Mouse (Mus musculus) lung, adult 18-20 months (tissue): ENCODE measurements around the gene Pcif1.

ENCODE experiments used
- DNase-seq, 2 experiments: peaks; one replicate each; pipeline ENCODE4 v3.0.0; 2022; ENCODE audit warnings: mixed read lengths in 2 of 2

The Pcif1 gene

DNA sequence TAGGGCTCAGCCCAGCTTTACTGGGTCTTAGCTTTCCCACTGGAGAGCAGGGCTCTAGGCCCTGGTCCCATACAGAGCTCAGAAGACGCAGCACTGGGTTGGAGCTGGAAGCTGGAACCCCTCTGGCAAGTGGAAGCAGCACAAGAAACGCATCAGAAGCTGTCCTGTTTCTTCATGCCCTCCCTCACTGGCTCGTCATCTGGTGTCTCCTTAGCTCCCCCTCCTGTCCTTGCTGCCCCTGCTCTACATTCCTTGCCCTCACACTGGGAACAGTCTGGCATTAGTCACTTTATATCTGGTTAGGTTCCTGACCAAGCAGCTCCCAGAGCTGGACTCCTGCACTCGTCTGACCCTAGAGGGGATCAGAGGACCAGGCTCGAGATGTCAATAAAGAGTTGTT is 14.9 kb downstream of the Pcif1 start:
- no peak for DNase-seq

DNA sequence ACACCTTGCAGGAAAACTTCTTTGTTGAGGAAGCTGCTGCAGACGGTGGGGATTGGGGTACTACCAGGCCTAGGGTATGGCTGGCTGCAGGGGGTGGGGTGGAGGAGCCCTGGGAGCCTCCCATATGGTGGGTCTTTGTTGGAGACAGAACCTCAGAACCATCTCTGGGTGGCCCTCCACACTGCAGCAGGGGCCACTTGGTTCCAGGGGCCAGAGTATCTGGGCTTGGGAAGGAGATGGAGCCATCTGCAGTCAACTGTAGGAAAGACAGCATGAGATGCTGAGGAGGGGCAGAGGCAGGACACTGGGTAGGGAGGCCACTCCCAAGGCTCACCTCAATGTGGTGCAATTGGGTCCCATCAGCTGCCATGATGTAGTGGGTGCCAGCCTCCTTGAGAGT is 15.5 kb downstream of the Pcif1 start:
- no peak for DNase-seq

DNA sequence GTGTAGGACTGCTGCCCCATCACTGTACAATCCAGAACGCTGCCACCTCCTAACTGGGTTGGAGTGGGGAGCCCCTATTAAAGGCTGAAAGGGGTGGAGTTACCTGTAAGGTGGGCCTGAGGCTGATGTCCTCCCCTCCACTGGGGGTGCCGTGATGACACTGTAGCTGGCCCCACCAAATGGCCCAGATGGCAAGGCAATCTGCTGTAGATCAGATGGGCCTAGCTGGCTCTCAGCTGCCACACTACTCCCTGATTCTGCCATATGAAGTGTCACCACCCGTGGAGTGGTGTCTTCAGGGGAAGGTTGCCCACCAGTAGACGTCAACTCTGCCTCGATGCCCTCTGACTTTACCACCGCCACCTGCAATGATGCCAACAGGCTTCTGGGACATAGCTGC is 16.8 kb downstream of the Pcif1 start:
- no peak for DNase-seq

DNA sequence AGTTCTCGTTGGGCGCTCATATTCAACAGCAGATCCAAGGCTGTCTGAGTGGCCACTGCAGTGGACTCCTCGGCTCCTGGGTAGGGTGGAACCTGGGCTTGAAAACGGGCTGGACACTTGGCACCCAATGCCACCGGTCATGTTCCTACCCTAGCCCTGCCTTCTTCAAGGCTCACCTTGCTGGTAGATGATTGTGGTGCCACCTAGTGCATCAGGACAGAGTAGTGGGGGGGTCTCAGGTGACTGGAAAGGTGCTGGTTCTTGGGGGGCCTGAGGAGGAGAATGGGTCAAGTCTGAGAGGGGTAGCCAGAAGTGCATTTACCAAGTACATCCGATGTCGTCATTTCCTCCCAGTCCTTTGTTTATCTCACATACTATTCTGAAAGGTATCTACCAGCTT is 18.9 kb downstream of the Pcif1 start:
- DNase-seq, result no peak

- no peak for DNase-seq
Observed at GRCm38 (mm10) chr2:164899034-164899433, 19.9 kb downstream of the Pcif1 start.

GRCm38 (mm10) chr2:164899723-164900459 is 20.8 kb downstream of the Pcif1 start:
- DNase-seq, result no peak

DNA sequence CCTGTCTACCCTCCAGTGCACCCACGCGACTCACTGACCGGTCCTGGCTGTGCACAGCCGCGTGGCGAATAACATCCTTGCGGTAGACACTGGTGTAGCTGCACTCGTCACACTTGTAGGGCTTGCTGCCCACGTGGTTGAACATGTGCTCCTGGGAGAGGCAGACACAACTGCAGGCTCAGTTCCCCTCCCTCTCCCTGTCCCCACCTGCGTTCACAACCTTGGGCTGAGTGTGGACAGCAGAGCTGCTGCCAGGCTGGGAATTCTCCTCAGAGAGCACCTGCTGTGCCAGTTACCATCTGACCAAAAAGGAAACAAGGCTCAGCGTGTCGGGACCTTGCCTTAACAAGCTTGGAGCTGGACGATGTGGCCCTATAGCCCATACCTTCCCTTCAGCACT is 22.3 kb downstream of the Pcif1 start:
- DNase-seq, result no peak

DNA sequence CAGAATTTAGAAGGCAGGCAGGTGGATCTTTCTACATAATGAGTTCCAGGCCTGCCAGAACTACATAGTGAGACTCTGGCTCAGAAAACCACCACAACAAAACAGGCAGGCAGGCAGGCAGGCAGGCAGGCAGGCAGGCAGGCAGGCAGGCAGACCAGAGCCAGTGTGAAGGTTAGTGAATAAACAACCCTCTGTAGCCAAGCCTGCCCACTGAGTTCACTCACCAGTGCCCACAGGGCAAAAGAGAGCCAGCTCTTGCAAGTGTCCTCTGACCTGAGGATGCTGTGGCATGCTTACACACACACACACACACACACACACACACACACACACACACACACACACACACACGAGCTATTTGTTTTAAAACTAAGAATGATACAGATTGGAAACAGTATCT is 24.4 kb downstream of the Pcif1 start:
- DNase-seq, result no peak

DNA sequence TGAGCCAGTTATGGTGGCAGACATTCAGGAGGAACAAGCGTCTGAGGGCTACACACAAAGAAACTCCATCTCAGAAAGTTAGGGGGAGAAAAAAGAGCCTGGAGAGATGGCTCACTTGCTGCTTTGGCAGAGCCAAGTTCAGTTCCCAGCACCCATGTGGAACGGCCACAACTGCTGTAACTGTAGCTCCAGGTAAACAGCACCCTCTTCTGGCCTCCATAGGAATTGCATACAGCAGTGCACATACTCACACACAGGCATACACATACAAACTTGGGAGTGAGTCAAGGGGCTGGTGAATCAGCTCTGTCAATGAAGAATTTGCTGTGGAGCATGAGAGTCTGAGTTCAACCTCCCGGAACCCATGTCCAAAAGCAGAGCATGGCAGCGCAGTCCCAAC is 27.0 kb downstream of the Pcif1 start:
- no peak for DNase-seq

DNA sequence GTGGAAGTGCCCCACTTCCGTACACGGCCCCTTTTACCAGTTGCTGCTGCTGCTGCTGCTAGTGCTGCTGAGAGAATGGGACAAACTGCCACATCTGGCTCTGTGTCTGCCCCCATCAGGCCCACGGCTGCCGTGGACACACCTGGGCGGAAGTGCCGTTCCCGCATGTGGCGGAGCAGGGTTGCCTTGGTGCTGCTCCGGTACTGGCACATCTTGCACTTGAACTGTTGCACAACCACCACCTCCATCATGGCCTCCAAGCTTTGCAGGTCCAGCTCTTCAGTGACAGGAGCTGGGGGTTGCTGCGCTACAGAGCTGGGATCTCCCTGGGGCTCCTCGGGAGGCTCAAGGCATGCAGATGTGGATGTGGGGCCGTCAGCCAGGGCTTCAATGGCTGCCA is 28.4 kb downstream of the Pcif1 start:
- no peak for DNase-seq

DNA sequence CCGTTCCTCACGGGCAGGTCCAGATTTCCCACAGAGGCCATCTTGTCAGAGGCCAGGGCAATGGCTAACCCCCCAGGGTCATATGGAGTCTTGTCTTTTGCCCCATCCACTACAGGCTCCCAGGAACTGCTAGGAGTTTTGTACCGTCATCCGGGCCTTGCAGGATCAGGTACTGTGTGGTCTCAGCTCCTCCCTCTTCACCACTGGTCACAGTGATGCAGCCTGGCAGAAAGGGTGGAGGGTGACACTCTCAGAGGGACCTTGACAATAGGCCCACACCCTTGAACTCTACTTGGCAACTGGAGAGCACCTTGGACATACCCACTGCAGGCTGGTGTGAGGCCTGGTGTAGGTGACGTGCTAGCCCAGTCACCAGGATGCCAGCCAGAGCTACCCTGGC is 28.9 kb downstream of the Pcif1 start:
- no peak for DNase-seq

DNA sequence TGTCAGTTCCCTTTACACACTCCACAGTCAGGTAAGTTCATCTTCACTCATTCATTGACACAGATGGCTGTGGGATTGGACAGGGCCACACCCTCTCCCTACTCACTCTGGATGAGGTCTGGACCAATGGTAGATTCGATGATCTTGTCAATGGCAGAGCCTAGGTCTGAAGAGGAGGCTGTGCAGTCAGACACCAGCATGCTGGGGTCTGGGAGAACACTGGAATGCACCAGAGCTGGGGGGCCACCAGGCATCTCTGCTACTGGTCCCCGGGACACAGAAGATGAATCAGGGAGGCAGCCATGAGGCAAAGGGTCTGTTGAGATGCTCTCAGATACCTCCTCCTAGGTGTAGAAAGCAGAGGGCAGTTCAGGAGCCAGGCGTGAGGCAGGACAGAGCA is 30.0 kb downstream of the Pcif1 start:
- DNase-seq, result no peak

- peak; percentile 47 to 53 for DNase-seq
Observed at GRCm38 (mm10) chr2:164909542-164909941, 30.4 kb downstream of the Pcif1 start.

- no peak for DNase-seq
Observed at GRCm38 (mm10) chr2:164910360-164911061, 31.4 kb downstream of the Pcif1 start.

DNA sequence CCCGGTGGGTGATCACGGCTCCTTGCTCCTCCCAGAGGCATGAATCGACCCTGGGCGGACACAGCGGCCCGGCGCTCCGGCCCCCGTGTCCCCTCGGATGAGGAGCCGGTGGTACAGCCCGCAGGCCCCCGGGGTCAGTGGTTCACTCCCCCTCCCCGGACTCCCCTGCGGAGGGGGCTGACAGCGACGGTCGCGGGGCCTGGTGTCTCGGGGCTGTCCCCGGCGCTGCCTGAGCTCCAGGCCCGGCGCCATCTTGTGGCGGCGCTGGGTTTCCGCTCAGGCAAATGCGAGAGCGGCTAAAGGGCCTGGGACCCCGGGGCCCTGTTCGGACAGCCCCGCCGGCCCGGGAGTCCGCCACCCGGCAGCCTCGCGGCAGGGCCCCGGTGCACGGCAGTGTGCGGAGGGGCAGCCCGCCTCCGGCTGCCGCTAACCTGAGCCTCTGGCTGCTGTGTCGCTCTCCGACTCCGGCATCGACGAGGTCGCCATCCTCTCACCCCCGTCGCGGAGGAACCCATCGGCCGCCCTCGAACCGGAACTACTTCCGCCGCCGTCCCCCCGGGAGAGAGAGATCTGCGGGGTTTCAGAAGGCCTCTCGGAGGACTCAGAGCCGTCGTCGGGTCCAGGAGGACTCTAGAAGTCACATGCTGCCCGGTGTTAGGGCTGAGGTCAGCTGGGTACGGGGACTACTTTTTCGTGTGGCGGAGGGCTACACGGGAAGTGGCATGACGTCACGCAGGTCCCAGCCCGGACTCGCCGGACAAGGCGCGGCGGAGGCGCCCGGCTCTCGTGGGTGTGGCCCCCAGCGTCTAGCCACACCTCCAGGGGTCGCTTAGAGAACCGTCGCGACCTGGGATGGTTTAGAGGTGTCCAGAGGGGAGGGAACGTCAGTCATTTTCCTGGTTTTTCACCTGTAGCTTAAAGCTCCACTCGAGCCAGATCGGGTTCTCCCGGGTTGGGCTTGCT is 32.3 kb downstream of the Pcif1 start, which contains the start of gene Zfp335:
Gene Zfp335, minus strand, starts transcription at position 672 of the 963 bp plus-strand sequence.
- peak; percentile 91 to 93 for DNase-seq

DNA sequence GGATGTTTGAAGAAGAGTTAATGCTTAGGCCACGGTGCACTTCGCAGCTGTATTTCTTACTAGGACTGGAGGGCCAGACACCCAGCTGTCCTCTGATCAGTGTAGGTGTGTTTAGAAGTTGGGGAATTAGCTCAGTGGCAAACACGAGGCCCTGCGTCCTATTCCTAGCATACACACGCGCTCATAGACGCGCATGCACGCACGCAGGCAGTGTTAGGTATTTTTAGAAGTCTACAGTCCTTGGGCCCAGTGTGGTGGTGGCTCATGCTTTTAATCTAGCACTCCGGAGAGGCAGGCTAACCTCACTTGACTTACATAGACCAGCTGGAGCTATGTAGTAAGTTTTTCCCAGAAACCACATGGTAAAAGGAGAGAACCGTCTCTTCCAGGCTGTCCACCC is 33.0 kb downstream of the Pcif1 start:
- peak; percentile 27 to 32 for DNase-seq

- no peak for DNase-seq
Observed at GRCm38 (mm10) chr2:164912749-164913427, 33.8 kb downstream of the Pcif1 start.

- peak; percentile 73 to 76 for DNase-seq
Observed at GRCm38 (mm10) chr2:164913428-164913786, 34.3 kb downstream of the Pcif1 start.

GRCm38 (mm10) chr2:164916820-164917219 is 37.7 kb downstream of the Pcif1 start:
- no peak for DNase-seq

GRCm38 (mm10) chr2:164917371-164917770 is 38.3 kb downstream of the Pcif1 start:
- no peak for DNase-seq

- no peak for DNase-seq
Observed at GRCm38 (mm10) chr2:164918325-164918724, 39.2 kb downstream of the Pcif1 start.

- no peak for DNase-seq
Observed at GRCm38 (mm10) chr2:164921984-164922383, 42.9 kb downstream of the Pcif1 start.

DNA sequence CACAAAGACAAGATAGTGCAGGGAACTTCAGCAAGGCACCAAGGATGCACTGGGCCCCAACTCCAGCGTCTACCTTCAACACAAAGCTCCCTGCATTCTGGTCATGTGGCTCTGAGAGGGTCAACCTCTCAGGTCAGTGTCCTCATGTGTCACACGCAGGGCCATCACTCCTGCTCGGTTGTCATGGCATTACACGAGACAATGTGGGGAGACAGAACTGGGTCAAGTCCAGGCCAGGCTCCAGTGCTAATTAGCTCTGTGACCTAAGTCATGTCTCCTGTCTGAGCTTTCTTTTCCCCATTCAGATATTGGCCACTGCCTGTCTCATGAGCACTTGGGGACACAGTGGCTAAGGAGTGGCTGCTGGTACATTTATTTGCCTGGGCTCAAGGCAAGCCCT is 44.2 kb downstream of the Pcif1 start:
- no peak for DNase-seq
